Mouse (Mus musculus): ENCODE results near the gene Ppard. TPM values are rescaled to one million over a fixed set of nuclear protein-coding genes. Genes with fewer than 3 reads are reported as not detected.

Ppard gene
- total RNA-seq, 2 experiments from 2014 or later = 24.4 to 31.1 TPM

Other genes with a start within 250 kb of the Ppard start
- gene Tcp11, start 152.1 kb upstream of the Ppard start, total RNA-seq (2021) = not detected
- under 1 TPM; 0.13 to 0.15 TPM for gene Scube3, start 90.6 kb upstream of the Ppard start, total RNA-seq (2021)
- 10 to 100 TPM; 12.4 to 16.7 TPM for gene Zfp523, start 55.6 kb upstream of the Ppard start, total RNA-seq (2021)
- gene Def6, start 24.9 kb upstream of the Ppard start, total RNA-seq (2021) = 1 to 10 TPM; 1.8 to 2.6 TPM
- gene Fance, start 80.8 kb downstream of the Ppard start, total RNA-seq (2021) = 10 to 100 TPM in 1 of 2 experiments, 1 to 10 TPM in 1; 7.0 to 10.3 TPM
- 100 to 1,000 TPM; 327 to 414 TPM for gene Rpl10a, start 95.8 kb downstream of the Ppard start, total RNA-seq (2021)
- gene Tead3, start 118.1 kb downstream of the Ppard start, total RNA-seq (2021) = 1 to 10 TPM; 5.7 to 8.1 TPM
- not detected for gene Tulp1, start 132.5 kb downstream of the Ppard start, total RNA-seq (2021)